Mouse (Mus musculus) ovary, postnatal 14 days (tissue): Measurements from ENCODE around the gene Zfp365.

ENCODE experiments used
- DNase-seq: peaks from one replicate; pipeline ENCODE4 v3.0.0; 2022; ENCODE audit warnings: low spot score

The Zfp365 gene

GRCm38 (mm10) chr10:67912337-67912776 lies at the start of gene Zfp365:
Zfp365 (minus strand) TSS chr10:67912662.
- peak; percentile 49 for DNase-seq

GRCm38 (mm10) chr10:67959982-67960381 lies 47.5 kb upstream of the Zfp365 start:
- DNase-seq = no peak

GRCm38 (mm10) chr10:67955982-67956381 lies 43.5 kb upstream of the Zfp365 start:
- DNase-seq = no peak

GRCm38 (mm10) chr10:67951690-67952089 lies 39.2 kb upstream of the Zfp365 start:
- no peak for DNase-seq

GRCm38 (mm10) chr10:67950059-67950748 lies 37.7 kb upstream of the Zfp365 start:
- DNase-seq = no peak

GRCm38 (mm10) chr10:67943513-67943912 lies 31.1 kb upstream of the Zfp365 start:
- DNase-seq = no peak

GRCm38 (mm10) chr10:67939546-67939945 lies 27.1 kb upstream of the Zfp365 start:
- peak; percentile 1 for DNase-seq

- DNase-seq = no peak
Measured at GRCm38 (mm10) chr10:67937775-67938174, 25.3 kb upstream of the Zfp365 start.

- DNase-seq = no peak
Measured at GRCm38 (mm10) chr10:67936944-67937343, 24.5 kb upstream of the Zfp365 start.

- DNase-seq = no peak
Measured at GRCm38 (mm10) chr10:67932780-67933179, 20.3 kb upstream of the Zfp365 start.

GRCm38 (mm10) chr10:67931328-67931727 lies 18.9 kb upstream of the Zfp365 start:
- no peak for DNase-seq

- no peak for DNase-seq
Measured at GRCm38 (mm10) chr10:67928584-67928983, 16.1 kb upstream of the Zfp365 start.

- no peak for DNase-seq
Measured at GRCm38 (mm10) chr10:67927718-67928455, 15.4 kb upstream of the Zfp365 start.

- DNase-seq = no peak
Measured at GRCm38 (mm10) chr10:67924030-67924429, 11.6 kb upstream of the Zfp365 start.

- DNase-seq = no peak
Measured at GRCm38 (mm10) chr10:67921777-67922176, 9.3 kb upstream of the Zfp365 start.

- no peak for DNase-seq
Measured at GRCm38 (mm10) chr10:67919706-67920105, 7.2 kb upstream of the Zfp365 start.

- no peak for DNase-seq
Measured at GRCm38 (mm10) chr10:67918194-67918899, 5.9 kb upstream of the Zfp365 start.

- DNase-seq = no peak
Measured at GRCm38 (mm10) chr10:67917356-67917755, 4.9 kb upstream of the Zfp365 start.

GRCm38 (mm10) chr10:67911447-67912336 lies 770 bp downstream of the Zfp365 start:
- no peak for DNase-seq

GRCm38 (mm10) chr10:67907931-67908330 lies 4.5 kb downstream of the Zfp365 start:
- no peak for DNase-seq

GRCm38 (mm10) chr10:67906926-67907325 lies 5.5 kb downstream of the Zfp365 start:
- DNase-seq = no peak

GRCm38 (mm10) chr10:67906063-67906462 lies 6.4 kb downstream of the Zfp365 start:
- no peak for DNase-seq
